Mouse (Mus musculus) testis, adult 2 months (tissue): Measurements from ENCODE around the gene Casc3.

Source experiments
- CTCF ChIP-seq: fragments of 200-500 bp; IDR thresholded peaks from 2 replicates; pipeline ENCODE4 v1.5.1; 2012; ENCODE audit warnings: low read depth, mild to moderate bottlenecking, inconsistent platforms, low read length, moderate library complexity; ENCODE audit not compliant: control insufficient read depth, insufficient read depth, insufficient replicate concordance
- POLR2A ChIP-seq: fragments of 200-500 bp; IDR thresholded peaks from 2 replicates; pipeline ENCODE4 v1.6.1; 2012; ENCODE audit warnings: low read depth, mild to moderate bottlenecking, inconsistent platforms, low read length, moderate library complexity; ENCODE audit not compliant: control insufficient read depth

GRCm38 (mm10) chr11:98795714-98796514, 8.8 kb upstream of the Casc3 start:
- TF ChIP-seq POLR2A (no peak), CTCF (no peak)
